Mouse (Mus musculus) spleen, embryonic (tissue): ENCODE results near the gene Tlk1.

Source experiments
- CTCF ChIA-PET: fragments of 350-600 bp; sonication (Branson Sonifier 250); formaldehyde crosslinking; loops from one replicate; lab custom pipeline; 2022; lab: Charles Lee

Gene Tlk1

GRCm38 (mm10) chr2:70702403-70702802 is 123.1 kb downstream of the Tlk1 start:
- CTCF ChIA-PET, result interaction anchor here (0.6 to 0.7 kb wide), 2 partner anchors 67 to 581 kb away, joined by 3 to 4 read pairs; no protein-coding TSS in a partner anchor

DNA sequence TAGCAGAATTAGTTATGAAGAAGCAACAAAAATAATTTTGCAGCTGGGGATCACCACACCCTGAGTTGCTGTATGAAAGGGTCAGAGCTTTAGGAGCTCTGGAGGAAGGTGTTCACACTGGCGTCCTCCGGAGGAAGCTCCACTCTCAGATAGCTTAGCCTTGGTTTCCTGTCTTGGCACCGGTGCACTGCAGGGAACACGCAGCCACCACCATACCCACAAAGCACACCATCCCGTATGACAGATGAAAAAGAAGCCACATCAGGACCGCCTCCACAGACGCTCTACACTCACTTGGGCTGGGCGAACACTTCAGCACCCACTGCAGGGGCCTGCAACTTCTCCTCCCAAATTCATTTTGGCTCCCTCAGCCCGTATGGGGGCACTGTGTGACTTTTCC is 124.0 kb downstream of the Tlk1 start:
- CTCF ChIA-PET, result interaction anchor here (0.6 kb wide), 1 partner anchor 425 kb away, joined by 10 read pairs; no protein-coding TSS in a partner anchor

- CTCF ChIA-PET, result no interaction called here
Measured at GRCm38 (mm10) chr2:70700851-70701250, 124.7 kb downstream of the Tlk1 start.

- CTCF ChIA-PET, result interaction anchor here (0.6 kb wide), 1 partner anchor 116 kb away, joined by 19 read pairs; no protein-coding TSS in a partner anchor
Measured at GRCm38 (mm10) chr2:70695712-70696111, 129.8 kb downstream of the Tlk1 start.

GRCm38 (mm10) chr2:70690195-70690594 is 135.3 kb downstream of the Tlk1 start:
- CTCF ChIA-PET, result no interaction called here

DNA sequence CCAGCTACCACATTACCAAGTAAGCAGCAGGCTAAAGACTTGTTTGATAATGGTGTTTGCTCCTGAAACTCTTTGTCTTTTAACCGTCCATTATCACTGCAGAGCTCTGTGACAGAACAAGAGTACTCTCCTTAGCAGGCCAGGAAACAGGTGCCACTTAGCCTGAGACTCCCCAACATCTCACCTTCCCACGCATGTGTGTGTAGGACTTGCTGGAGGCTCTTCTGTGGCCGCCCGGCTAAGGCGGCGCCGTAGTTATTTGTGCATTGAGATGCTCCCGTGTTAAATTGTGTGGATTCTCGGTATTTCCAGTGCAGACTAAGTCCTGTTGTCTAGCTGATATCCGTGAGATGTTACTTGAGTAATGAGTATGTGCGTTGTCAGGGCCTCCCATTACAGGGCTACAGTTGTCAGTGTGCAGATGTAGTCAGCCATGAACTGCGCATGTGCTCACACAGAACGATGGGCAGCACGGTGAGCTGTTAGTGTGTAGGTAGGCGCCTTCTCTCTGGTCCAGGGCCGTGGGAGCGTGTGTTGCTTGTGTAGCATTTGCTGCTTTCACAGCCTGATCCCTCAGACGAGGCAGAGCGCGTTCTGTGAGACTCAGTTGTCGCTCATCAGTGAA is 137.0 kb downstream of the Tlk1 start:
- CTCF ChIA-PET, result interaction anchor here (0.5 kb wide), 1 partner anchor 136 kb away, joined by 8 read pairs; no protein-coding TSS in a partner anchor

GRCm38 (mm10) chr2:70682324-70682723 is 143.2 kb downstream of the Tlk1 start:
- CTCF ChIA-PET, result no interaction called here

DNA sequence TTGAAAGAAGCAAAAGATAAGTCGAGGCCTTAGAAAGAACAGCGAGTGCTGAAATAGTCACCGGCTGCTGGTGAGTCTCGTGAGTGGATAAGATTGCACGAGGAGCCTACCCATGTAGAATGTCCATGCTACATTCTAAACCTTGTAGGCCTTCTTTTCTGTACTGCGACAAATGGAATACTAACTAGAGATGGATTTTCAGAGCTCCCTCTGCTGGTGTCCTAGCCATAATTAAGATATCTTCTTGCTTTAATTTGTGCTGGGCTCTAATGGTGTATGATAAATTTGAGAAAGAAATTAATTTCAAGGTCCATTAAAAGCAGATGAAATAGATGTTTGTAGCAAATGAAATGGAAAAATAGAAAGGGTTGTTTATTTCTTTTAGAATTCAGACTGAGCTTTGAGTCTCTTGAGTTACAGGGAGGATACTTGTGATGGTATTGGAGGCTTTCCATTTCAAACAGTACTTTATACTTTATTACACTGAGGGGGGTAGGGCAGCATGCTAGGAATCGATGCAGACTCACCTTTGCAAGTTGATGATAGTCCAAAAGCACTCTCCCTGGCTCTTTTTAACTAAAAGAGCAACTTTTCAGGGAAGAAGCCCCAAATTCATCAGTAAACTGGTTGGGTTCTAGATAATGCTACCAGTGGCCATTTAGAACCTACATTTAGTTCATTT is 151.9 kb downstream of the Tlk1 start:
- CTCF ChIA-PET, result no interaction called here

GRCm38 (mm10) chr2:70672476-70672875 is 153.1 kb downstream of the Tlk1 start:
- CTCF ChIA-PET, result interaction anchor here (0.6 kb wide), 2 partner anchors 188 to 605 kb away, joined by 3 to 5 read pairs; no protein-coding TSS in a partner anchor

DNA sequence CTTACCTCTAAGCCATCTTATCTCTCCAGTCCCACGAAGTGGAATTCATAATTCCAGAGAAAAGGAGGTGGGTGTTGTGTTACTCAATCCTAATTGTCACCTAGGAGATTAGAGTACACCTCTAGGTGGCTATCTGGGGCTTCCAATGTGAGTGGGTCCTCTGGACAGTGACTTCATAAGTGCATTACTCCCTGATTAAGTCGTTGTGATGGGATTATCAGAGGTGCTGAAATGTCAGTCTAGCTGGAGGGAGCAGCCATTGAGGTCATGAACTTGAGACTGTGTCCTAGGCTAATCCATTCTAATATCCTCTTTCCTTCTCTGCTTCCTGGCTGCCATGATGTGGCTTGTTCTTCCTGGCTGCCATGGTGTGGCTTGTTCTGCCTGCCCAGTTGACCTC is 155.6 kb downstream of the Tlk1 start:
- CTCF ChIA-PET, result interaction anchor here (0.6 kb wide), 1 partner anchor 749 kb away, joined by 3 read pairs; no protein-coding TSS in a partner anchor

DNA sequence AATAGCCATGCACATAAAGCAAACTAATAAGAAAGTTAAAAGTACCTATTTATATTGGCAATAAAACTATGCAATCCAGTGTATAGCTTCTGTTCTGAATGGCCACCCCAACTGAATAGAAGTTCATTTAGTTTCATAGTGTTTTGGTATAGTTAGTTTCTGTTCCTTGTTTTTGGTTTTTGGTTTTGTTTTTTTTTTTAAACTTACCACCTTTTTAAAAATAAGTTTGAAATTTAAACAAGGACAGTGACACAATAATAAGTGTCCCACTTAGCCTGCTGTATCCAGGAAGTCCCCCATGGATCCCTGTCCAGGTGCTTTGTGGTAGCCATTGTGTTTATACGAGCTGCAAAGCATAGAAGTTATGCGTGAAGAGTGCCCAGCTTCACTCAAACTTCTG is 156.3 kb downstream of the Tlk1 start:
- CTCF ChIA-PET, result interaction anchor here (0.7 kb wide), 1 partner anchor 85 kb away, joined by 4 read pairs; no protein-coding TSS in a partner anchor

- CTCF ChIA-PET, result interaction anchor here (0.7 kb wide), 1 partner anchor 12 kb away, joined by 8 read pairs; no protein-coding TSS in a partner anchor
Measured at GRCm38 (mm10) chr2:70667016-70667415, 158.5 kb downstream of the Tlk1 start.

DNA sequence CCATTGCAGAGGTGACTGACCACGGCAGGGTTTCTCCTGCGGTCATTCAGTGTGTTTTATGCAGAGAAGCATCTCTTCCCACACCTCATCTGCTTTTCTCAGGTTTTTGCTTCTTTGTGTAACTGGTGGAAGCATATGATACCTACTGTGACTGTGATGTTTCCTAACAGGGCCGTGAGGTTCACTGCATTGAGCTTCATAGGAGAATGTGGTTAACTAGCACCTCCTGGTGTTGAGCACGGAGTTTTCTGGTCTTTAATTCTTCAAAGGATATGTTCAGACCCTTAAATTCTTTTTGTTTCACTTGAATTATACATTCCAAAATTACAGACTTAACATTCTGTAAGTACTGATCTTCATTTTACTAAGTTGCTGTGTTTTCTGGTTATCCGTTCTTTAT is 161.8 kb downstream of the Tlk1 start:
- CTCF ChIA-PET, result no interaction called here
